Mouse (Mus musculus) left cerebral cortex, adult 2 months (tissue): ENCODE data around the gene Pik3ap1. TPM values are rescaled to one million over a fixed set of nuclear protein-coding genes. Genes with fewer than 3 reads are reported as not detected.

Source experiments
- DNase-seq, 2 experiments: peaks; one replicate each; pipeline ENCODE4 v3.0.0; 2021 to 2022; ENCODE audit warnings: low spot score in 2 of 2, mixed read lengths in 1 of 2; ENCODE audit errors: extremely low spot score in 1 of 2
- H3K27ac ChIP-seq: fragments of 200-600 bp; 2 replicates; pipeline ENCODE4 v1.8.1; 2022
- H3K4me3 ChIP-seq: fragments of 200-600 bp; 2 replicates; pipeline ENCODE4 v1.8.1; 2022
- CTCF ChIP-seq: fragments of 200-600 bp; IDR thresholded peaks from 2 replicates; pipeline ENCODE4 v1.8.1; 2022; ENCODE audit warnings: antibody characterized with exemption, mild to moderate bottlenecking, moderate library complexity
- intact Hi-C: fragments of 180-260 bp; cut with DNase I; formaldehyde crosslinking; loops from one replicate; pipeline ENCODE4 v1.15.1; 2025
- total RNA-seq, 2 experiments: library from RNA; stranded (reverse); gene quantifications; 2 replicates each; pipeline ENCODE4 v1.2.3; 2021

Pik3ap1 gene
- total RNA-seq, 2 experiments from 2014 or later, result 2.4 to 2.5 TPM

GRCm38 (mm10) chr19:41233698-41234097 lies 151.2 kb downstream of the Pik3ap1 start:
- no peak for TF ChIP-seq CTCF
- no peak for DNase-seq
- Histone ChIP-seq H3K4me3 (no peak overlapping the region), H3K27ac (no peak overlapping the region)
- intact Hi-C loops, result no loop called here

Other genes with a start within 250 kb of the Pik3ap1 start
- under 1 TPM; 0.68 to 0.84 TPM for gene Tll2, start 178.3 kb downstream of the Pik3ap1 start, total RNA-seq
- gene Tm9sf3, start 121.1 kb downstream of the Pik3ap1 start, total RNA-seq, result 100 to 1,000 TPM; 130 to 135 TPM
- gene Lcor, start 97.5 kb upstream of the Pik3ap1 start, total RNA-seq, result 10 to 100 TPM; 21.4 to 23.8 TPM
- 10 to 100 TPM; 13.7 to 15.9 TPM for gene Gm340, start 197.3 kb upstream of the Pik3ap1 start, total RNA-seq